ENCODE assay signal across 9 mouse cellular contexts in the genomic region with DNA sequence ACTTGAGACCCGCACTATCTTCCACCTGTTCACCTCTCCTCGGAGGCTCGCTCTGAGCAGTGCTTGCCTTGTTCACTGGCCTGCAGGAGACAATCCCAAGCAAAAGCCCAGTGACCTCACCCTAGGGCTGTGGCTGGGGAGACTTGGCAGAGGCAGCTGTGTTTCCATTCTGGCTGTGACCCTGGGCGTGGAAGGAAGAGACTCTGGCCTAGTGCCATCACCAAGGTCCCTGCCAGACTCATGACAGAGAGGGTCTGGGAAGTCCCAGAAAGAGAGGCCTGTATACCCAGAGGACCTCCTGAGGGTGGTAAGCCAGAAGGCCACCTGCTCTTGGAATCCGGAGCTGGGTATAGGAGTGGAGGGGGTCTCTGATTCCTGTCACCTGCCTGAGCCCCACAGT.
DNase-seq lines count a peak whose midpoint lies in the region; ATAC-seq and TF ChIP-seq lines count a peak whose summit lies in the region.
"Had no signal": no experiment of that assay in that cellular context is flagged by ENCODE, and none has a peak within 500 bp of the region (broad histone marks: within the 10 kb centered on the region; RNA-seq: fewer than 3 reads in every experiment).

No protein-coding gene starts in this region.

- DNase-seq in kidney, adult 11 months = peak; percentile 79
- peak; percentile 69 for DNase-seq in adipocyte (ENCODE audit: low spot score)
- DNase-seq in heart, adult 9 months (ENCODE audit: low spot score in 2 of 2) = peak; percentile 95
- peak; percentile 86 to 90 for DNase-seq in kidney, postnatal 36 days
- no peak for DNase-seq in right cerebral cortex, adult 18-20 months

- no peak overlapping the region for H3K27ac ChIP-seq in kidney, embryonic 15.5 days
- H3K27ac ChIP-seq in olfactory bulb, adult 2 months (ENCODE audit: insufficient read depth, low read depth, low read length) = peak overlapping the region; percentile 55

- 74% methylated on average over 5 of the region's 5 CpGs for WGBS in kidney, embryonic 15.5 days
- WGBS in olfactory bulb, adult 2 months = 73% methylated on average over 5 of the region's 5 CpGs

- H3K4me2 ChIP-seq in kidney, embryonic 15.5 days = no peak overlapping the region

- no peaks in the 10 kb centered on the region for H3K36me3 ChIP-seq in kidney, embryonic 15.5 days

- no peak overlapping the region for H3K4me3 ChIP-seq in kidney, embryonic 15.5 days (replicated peaks)
- H3K4me3 ChIP-seq in olfactory bulb, adult 2 months (ENCODE audit: insufficient read depth, low read depth, low read length) = no peak overlapping the region

- peaks cover 23% of the 10 kb centered on the region for H3K4me1 ChIP-seq in kidney, embryonic 15.5 days
- peaks cover 48% of the 10 kb centered on the region for H3K4me1 ChIP-seq in olfactory bulb, adult 2 months (ENCODE audit: control insufficient read depth, insufficient read depth, low read length)

- TF ChIP-seq POLR2A in olfactory bulb, adult 2 months (IDR thresholded peaks at IDR 0.05; ENCODE audit: insufficient read depth, low read depth, low read length) = no peak

- no peaks in the 10 kb centered on the region for H3K9me3 ChIP-seq in kidney, embryonic 15.5 days (replicated peaks)

- TF ChIP-seq CTCF in olfactory bulb, adult 2 months (IDR thresholded peaks at IDR 0.05; ENCODE audit: insufficient read depth, low read depth, low read length) = no peak

- no peak for ATAC-seq in kidney, embryonic 15.5 days (replicated peaks; ENCODE audit: low FRiP score)
- no peak for ATAC-seq in granulocyte monocyte progenitor cell, adult 5-6 weeks (replicated peaks; ENCODE audit: poor library complexity, severe bottlenecking)
- ATAC-seq: Patski had no signal

- no peaks in the 10 kb centered on the region for H3K27me3 ChIP-seq in kidney, embryonic 15.5 days
- H3K27me3 ChIP-seq: Patski had no signal

- no peak overlapping the region for H3K9ac ChIP-seq in kidney, embryonic 15.5 days
